Mouse (Mus musculus): ENCODE data around the gene Evc.
A peak's percentile ranks its signal among the peaks of the same experiment; 100 is the strongest.

Evc gene

GRCm38 (mm10) chr5:37336485-37337105 is at the start of gene Evc:
Gene Evc (minus strand): TSS chr5:37336894.
- peak; percentile 33 to 51 for DNase-seq

DNA sequence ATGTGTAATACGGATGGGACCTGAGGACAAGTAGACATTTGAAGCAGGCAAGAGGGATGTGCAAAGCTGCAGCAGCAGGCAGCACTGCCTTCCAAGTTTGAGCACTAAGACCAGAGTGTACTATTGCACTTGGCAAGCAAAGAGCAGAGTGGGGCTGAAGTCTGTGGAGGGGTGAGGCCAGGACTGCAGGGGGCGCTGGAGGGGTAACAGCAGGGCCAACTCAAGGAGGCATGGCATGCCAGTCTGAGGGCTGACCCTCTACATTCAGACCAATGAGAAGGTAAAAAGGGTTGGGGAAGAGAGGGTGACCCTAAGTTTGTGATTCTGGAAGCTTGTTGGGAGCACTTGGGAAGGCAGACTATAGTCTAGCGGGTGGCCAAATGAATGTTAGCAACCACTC is 46.9 kb upstream of the Evc start:
- peak in 1 of 2 experiments; percentile 5 for DNase-seq

GRCm38 (mm10) chr5:37380641-37381040 is 43.9 kb upstream of the Evc start:
- no peak for DNase-seq

GRCm38 (mm10) chr5:37377376-37377775 is 40.7 kb upstream of the Evc start:
- no peak for DNase-seq

DNA sequence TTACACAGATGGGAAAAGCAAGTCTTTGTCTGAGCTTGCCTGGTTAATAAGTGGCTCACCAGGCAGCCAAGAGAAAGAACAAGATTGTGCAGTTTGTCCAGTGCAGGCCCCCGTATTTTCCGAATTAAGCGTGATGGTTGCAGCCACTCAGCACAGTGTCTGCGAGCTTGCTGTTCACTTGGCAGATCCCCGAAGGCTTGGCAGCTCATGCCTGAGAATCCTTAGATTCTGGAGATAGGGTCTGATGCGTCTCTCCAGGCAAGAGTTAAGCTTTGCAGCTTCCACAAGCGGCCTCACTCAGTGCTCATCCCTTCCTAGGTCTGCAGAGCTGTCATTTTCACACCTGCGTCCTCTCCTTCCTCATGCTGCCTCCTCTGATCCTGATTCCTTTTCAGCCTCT is 32.1 kb upstream of the Evc start:
- DNase-seq = peak in 1 of 2 experiments; percentile 17

GRCm38 (mm10) chr5:37365751-37366150 is 29.1 kb upstream of the Evc start:
- DNase-seq = no peak

GRCm38 (mm10) chr5:37363284-37363683 is 26.6 kb upstream of the Evc start:
- no peak for DNase-seq

DNA sequence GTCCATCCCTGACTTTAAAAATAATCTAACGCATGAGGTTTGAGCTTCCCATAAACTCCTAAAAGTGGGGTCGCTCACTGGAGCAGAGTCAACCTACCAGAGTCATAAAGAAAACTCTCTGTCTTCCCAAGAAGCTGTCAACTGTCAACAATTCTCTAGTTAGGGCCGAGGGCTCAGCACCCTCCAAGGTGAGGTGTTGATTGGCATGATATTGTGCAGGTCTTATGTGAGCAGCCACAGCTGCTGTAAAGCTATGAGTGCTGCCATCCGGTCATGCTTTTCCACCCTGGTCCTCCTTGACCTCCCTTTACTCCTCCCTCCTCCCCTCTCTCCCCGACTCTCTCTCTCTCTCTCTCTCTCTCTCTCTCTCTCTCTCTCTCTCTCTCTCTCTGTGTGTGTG is 25.9 kb upstream of the Evc start:
- DNase-seq = no peak

- DNase-seq = no peak
These were observed 19.3 kb upstream of the Evc start for GRCm38 (mm10) chr5:37356027-37356426.

- DNase-seq = peak; percentile 33 to 69
These were observed 17.7 kb upstream of the Evc start for GRCm38 (mm10) chr5:37354385-37354784.

DNA sequence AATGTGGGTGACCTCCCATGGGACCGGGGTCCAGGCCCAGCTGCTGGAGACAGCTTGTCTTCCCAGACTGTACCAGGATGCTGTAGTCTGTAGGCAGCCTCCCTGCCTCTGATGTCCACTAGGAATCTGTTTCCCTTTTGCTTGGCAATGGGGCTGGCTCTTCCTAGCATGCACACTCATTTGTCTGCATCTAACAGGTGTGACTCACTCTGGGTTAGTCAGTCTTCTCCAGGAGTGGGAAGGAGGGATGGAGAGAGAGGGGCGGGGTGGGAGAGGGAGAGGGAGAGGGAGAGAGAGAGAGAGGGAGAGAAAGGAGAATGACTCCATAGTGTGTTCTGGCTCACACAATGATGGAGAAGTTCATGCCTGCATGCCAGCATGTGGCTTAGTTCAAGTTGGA is 15.1 kb upstream of the Evc start:
- DNase-seq = no peak

- DNase-seq = no peak
These were observed 7.3 kb upstream of the Evc start for GRCm38 (mm10) chr5:37343962-37344361.

DNA sequence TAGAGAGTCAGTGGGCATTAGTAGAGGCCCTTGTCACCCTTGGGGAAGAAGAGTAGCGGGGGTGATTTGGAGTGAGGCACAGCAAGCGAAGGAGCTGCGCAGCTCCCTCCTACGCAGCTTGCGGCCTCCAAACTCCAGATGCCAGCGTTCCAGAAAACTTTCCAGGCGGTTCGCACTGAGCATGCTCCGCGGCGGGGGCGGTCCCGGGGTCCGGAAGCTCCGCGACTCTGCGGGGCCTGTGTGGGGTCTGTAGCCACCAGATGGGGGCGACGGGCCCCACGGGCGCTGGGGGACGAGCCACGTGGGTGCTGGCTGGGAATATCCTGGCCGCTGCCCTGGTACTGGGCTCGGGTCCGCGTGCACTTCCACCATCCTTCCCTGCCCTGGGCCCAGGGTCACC is 1.6 kb upstream of the Evc start, which contains the start of gene Evc2:
Evc2 (plus strand) TSS at position 212 of the 400 bp plus-strand sequence.
- peak in 1 of 2 experiments; percentile 34 for DNase-seq

DNA sequence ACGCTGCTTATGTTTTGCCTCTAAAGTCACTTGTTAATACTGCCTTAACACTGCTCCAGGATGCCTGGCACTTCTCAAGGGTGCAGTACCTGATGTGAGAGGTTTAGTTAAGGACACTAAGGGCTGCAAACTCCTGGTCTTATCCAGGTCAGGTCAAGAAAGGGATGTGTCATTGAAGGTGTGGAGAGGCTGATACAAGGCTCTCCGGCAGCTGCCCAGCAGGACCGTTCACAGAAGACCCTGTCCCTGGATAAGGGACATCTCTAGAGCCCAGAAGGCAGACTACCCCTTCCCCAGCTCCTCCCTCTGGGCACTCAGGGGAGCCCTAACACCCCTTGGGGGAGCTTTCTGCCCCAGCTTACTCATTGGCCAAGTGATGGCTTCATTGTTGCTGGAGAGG is 1.0 kb upstream of the Evc start:
- no peak for DNase-seq

DNA sequence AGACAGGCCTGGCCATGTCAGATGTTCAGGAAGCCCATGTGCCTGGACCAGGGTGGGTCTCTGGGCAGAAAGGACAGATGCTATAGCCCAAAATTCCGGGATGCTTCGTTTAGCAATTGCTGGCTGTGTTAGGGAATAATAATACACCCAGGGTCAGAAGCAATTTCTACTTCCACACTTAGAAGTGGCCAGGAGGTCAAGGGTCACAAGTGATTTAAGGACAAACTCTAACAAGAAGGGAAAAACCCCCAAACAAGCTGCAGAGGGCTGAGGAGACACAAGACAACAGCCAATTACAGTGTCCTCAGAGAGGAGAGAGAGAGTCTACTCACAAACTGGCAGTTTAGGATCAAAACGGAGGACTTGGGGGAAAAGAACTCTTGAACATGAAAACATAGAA is 1.6 kb downstream of the Evc start:
- DNase-seq = no peak

DNA sequence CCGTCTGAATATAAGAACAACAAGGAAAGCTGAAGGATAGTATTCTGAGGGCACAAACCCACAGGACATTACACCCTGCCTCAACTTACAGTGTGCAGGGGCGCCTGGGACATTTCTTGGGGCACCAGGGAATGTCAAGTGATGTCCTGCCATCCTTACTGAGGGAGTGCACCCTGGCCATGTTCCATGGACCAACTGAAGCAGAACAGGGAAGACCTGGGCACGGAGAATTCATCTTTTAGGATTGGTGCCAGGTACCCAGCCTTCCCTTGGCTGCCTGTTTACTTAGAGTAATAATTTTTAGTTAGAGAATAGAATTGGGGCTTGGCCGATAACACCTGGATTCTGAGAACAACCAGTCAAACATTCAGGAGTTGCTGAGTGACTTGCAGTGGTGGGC is 4.6 kb downstream of the Evc start:
- no peak for DNase-seq

DNA sequence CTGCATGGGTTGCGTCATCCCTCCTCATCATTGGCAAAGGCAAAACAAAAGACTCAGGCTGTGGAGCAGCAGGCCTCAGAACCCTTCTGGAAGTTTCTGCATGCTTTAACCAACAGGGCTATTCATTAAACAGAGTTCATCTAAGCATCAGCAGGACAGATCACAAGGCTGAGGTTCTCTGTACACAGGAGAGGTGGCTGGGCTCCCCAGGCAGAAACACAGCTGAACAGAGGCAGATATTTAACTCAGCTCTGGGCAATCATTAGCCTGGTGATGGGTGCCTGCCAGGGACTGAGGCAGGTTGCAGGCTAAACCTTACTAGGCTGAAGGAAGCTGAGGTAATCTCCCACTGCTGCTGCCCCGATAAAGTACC is 5.6 kb downstream of the Evc start:
- DNase-seq = no peak

GRCm38 (mm10) chr5:37330449-37331132 is 6.1 kb downstream of the Evc start:
- DNase-seq = no peak

DNA sequence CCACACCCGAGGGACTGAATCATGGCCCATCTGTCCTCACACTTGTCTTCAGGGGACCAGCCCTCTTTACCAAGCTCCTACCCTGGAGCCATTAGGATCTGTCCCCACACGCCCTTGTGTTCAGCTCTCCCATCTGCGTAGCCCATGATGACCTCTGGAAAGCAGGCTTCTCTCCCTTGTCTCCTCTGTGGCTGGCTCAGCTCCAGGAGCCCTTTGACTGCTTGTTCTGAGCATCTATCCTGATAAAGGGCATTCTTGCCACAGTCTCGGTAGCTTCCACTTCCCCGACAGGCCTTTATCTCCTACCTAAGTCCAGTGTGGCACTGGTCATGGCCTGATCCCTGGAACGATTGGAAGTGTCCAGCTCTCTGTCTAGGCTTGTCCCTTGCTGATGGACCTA is 10.0 kb downstream of the Evc start:
- no peak for DNase-seq

- no peak for DNase-seq
These were observed 15.9 kb downstream of the Evc start for GRCm38 (mm10) chr5:37320761-37321160.

DNA sequence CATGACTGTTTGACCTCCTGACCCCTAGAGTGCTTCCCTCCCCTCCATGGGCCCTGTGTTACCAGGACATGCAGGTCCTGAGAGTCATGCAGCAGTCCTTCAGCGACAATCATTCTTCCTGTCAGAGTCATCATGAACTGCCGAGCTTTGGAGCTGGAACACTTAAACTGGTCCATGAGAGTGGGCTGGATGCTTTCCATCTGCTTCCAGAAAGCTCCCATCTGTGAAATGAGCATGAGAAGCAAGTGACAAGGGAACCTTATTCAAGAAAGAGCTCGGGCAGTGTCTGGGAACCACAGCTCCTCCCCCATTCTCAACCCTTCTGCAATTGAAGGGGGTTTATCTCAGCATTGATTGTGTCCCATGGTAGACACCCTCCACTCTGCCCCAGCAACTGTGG is 16.5 kb downstream of the Evc start:
- DNase-seq = no peak

DNA sequence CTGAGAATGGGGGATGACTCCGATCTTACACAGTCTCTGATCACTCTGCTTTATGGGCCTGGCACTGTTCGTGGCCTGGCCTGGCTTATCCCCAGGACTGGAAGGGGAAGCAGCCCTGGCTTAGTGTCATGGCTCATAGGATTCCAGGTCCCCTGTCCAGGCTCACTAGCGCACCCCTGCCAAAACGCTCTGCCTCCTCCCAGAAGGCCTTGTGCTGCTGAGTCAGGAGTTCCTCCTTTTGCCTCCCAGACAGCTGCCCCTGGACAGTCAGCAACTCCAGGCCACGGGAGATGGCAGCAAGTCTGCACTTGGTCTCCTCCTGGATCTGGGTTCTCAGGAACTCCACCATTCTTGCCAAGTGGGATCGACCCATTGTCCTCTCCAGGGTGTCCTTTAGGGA is 18.0 kb downstream of the Evc start:
- DNase-seq = no peak

DNA sequence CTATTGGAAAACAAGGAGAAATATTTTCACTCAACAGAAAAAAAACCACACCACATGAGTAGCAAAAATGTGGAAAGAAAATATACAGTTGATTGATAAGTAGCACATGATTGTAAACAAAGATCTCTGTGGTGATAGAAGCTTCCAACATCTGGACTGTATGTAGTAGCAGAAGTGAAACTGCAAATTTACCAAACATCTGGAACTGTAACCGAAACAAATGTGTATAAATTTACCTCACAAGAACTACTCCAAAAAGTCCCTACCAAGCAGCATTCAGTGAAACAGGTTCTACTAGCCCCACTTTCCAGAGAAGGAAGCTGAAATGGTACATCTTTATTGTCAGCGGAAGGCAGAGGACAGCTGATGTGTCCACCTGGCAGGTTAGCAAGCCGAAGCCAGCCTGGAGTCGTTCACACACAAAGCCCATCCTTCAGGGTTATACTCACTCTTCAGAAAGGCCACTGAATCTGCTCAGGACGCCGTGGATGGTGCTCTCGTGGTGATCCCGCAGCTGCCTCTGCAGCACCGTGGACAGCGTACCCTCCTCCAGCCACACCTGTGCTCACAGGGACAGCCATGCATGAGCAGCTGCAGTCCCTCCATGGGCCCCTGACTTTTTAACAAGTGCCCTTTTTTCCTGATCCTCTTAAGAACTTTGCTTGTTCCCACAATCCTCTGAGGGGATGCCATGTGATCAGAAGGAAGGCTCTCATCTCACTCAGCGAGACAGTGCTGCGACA is 23.5 kb downstream of the Evc start:
- no peak for DNase-seq

GRCm38 (mm10) chr5:37310026-37310425 is 26.7 kb downstream of the Evc start:
- DNase-seq = no peak

Measured in cerebellum, postnatal 25 days (tissue).